Mouse (Mus musculus): ENCODE measurements around the gene Stx7. TPM values are rescaled to one million over a fixed set of nuclear protein-coding genes. Genes with fewer than 3 reads are reported as not detected.

Stx7 gene
- total and polyA plus RNA-seq, 3 experiments, result 36.1 to 37.7 TPM; not detected in 1

- Histone ChIP-seq H3K9me3 (replicated peaks; ENCODE audit: insufficient read depth, low read length) (no peaks in the 10 kb centered on the region), H3K27me3 (ENCODE audit: control insufficient read depth in 1 of 2, insufficient read depth in 2 of 2, low read length in 2 of 2) (peaks cover 2 to 3% of the 10 kb centered on the region in 2 experiments; a peak in 2 of 4 replicates), H3K9ac (ENCODE audit: control insufficient read depth, low read depth, low read length, poor library complexity, severe bottlenecking) (no peak overlapping the region), H3K4me3 (ENCODE audit: control insufficient read depth in 1 of 2, insufficient read depth in 1 of 2, low read depth in 2 of 2, low read length in 2 of 2) (no peak overlapping the region), H3K4me1 (ENCODE audit: control insufficient read depth in 1 of 2, insufficient read depth in 2 of 2, low read length in 2 of 2) (no peaks in the 10 kb centered on the region), H3K27ac (ENCODE audit: control insufficient read depth, low read depth, low read length) (no peak overlapping the region), H3K79me2 (ENCODE audit: control insufficient read depth, insufficient read depth, low read length, poor library complexity) (no peaks in the 10 kb centered on the region), H3K36me3 (ENCODE audit: control insufficient read depth in 1 of 2, insufficient read depth in 2 of 2, low read length in 2 of 2) (no peaks in the 10 kb centered on the region)
- DNase-seq (ENCODE audit: low read depth, low spot score), result no peak
- no peak for TF ChIP-seq SMC3 (IDR thresholded peaks at IDR 0.05; ENCODE audit: low read depth, low read length)
- TF ChIP-seq GATA1 (IDR thresholded peaks at IDR 0.05; ENCODE audit: low read depth, low read length), result no peak
- TF ChIP-seq ZMIZ1 (IDR thresholded peaks at IDR 0.05; ENCODE audit: low read depth, low read length), result no peak
- no peak for TF ChIP-seq NRF1 (IDR thresholded peaks at IDR 0.05; ENCODE audit: insufficient read depth, low read depth, low read length, poor library complexity, severe bottlenecking)
- no peak for TF ChIP-seq UBTF (IDR thresholded peaks at IDR 0.05; ENCODE audit: borderline replicate concordance, insufficient read depth, low read depth, low read length)
Observed at GRCm38 (mm10) chr10:24222911-24223310, 73.8 kb downstream of the Stx7 start.

GRCm38 (mm10) chr10:24223449-24224143 is 74.5 kb downstream of the Stx7 start, which contains the start of gene Moxd1:
TSS of gene Moxd1 (plus strand) at chr10:24223517.
- Histone ChIP-seq H3K9ac (ENCODE audit: control insufficient read depth, low read depth, low read length, poor library complexity, severe bottlenecking) (no peak within 1 kb of the TSS), H3K9me3 (replicated peaks; ENCODE audit: insufficient read depth, low read length) (no peaks in the 10 kb centered on the region), H3K27ac (ENCODE audit: control insufficient read depth, low read depth, low read length) (no peak within 1 kb of the TSS), H3K79me2 (ENCODE audit: control insufficient read depth, insufficient read depth, low read length, poor library complexity) (no peaks in the 10 kb centered on the region), H3K4me3 (ENCODE audit: control insufficient read depth in 1 of 2, insufficient read depth in 1 of 2, low read depth in 2 of 2, low read length in 2 of 2) (no peak within 1 kb of the TSS), H3K36me3 (ENCODE audit: control insufficient read depth in 1 of 2, insufficient read depth in 2 of 2, low read length in 2 of 2) (no peaks in the 10 kb centered on the region), H3K27me3 (ENCODE audit: control insufficient read depth in 1 of 2, insufficient read depth in 2 of 2, low read length in 2 of 2) (peaks cover 2 to 7% of the 10 kb centered on the region in 2 experiments; a peak in 3 of 4 replicates), H3K4me1 (ENCODE audit: control insufficient read depth in 1 of 2, insufficient read depth in 2 of 2, low read length in 2 of 2) (no peaks in the 10 kb centered on the region)
- no peak for DNase-seq (ENCODE audit: low read depth, low spot score)
- TF ChIP-seq CHD2 (IDR thresholded peaks at IDR 0.05; ENCODE audit: low read length) (no peak), MXI1 (IDR thresholded peaks at IDR 0.05; ENCODE audit: low read depth, low read length) (no peak), BHLHE40 (IDR thresholded peaks at IDR 0.05; ENCODE audit: borderline replicate concordance, low read depth, low read length) (no peak), JUND (IDR thresholded peaks at IDR 0.05; ENCODE audit: low read depth, low read length) (no peak)

DNA sequence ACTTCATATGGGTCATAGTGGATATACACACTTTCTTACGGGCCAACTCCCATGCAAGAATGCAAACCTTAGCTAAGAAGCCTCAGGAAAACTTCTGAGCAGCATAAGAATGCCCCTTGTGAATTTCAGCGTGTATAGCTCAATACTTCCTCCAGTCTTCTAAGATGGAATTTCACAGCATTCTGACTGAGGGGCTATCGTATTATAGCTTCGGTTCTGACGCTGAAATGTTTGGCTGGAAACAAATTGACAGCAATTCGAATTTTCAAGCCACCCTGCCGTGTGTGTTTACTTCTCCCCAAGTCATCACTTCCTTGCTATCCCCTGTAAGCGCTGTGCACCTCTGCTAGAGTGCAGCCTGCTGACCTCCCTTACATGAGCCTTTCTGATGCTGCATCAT is 75.5 kb downstream of the Stx7 start:
- Histone ChIP-seq H3K36me3 (ENCODE audit: control insufficient read depth in 1 of 2, insufficient read depth in 2 of 2, low read length in 2 of 2) (no peaks in the 10 kb centered on the region), H3K9me3 (replicated peaks; ENCODE audit: insufficient read depth, low read length) (no peaks in the 10 kb centered on the region), H3K4me3 (ENCODE audit: control insufficient read depth in 1 of 2, insufficient read depth in 1 of 2, low read depth in 2 of 2, low read length in 2 of 2) (no peak overlapping the region), H3K4me1 (ENCODE audit: control insufficient read depth in 1 of 2, insufficient read depth in 2 of 2, low read length in 2 of 2) (no peaks in the 10 kb centered on the region), H3K27me3 (ENCODE audit: control insufficient read depth in 1 of 2, insufficient read depth in 2 of 2, low read length in 2 of 2) (peaks cover 2 to 8% of the 10 kb centered on the region in 2 experiments; a peak in 3 of 4 replicates), H3K9ac (ENCODE audit: control insufficient read depth, low read depth, low read length, poor library complexity, severe bottlenecking) (no peak overlapping the region), H3K27ac (ENCODE audit: control insufficient read depth, low read depth, low read length) (no peak overlapping the region), H3K79me2 (ENCODE audit: control insufficient read depth, insufficient read depth, low read length, poor library complexity) (no peaks in the 10 kb centered on the region)
- no peak for DNase-seq (ENCODE audit: low read depth, low spot score)
- TF ChIP-seq RAD21 (IDR thresholded peaks at IDR 0.05; ENCODE audit: low read depth, low read length) (no peak), POLR2A (IDR thresholded peaks at IDR 0.05; ENCODE audit: control insufficient read depth in 1 of 2, insufficient read depth in 1 of 2, low read depth in 1 of 2, low read length in 2 of 2, poor library complexity in 1 of 2) (no peak), SIN3A (IDR thresholded peaks at IDR 0.05; ENCODE audit: low read length) (no peak), CTCF (IDR thresholded peaks at IDR 0.05 in 2 of 3, conservative IDR thresholded peaks at IDR 0.05 in 1 of 3; ENCODE audit: control insufficient read depth in 1 of 3, insufficient read depth in 1 of 3, low read depth in 2 of 3, low read length in 3 of 3, poor library complexity in 1 of 3, severe bottlenecking in 1 of 3) (no peak), ZKSCAN1 (IDR thresholded peaks at IDR 0.05; ENCODE audit: low read depth, low read length) (no peak), RCOR1 (IDR thresholded peaks at IDR 0.05; ENCODE audit: low read depth, low read length) (no peak), ETS1 (IDR thresholded peaks at IDR 0.05; ENCODE audit: low read depth, low read length) (no peak), POLR2AphosphoS5 (IDR thresholded peaks at IDR 0.05; ENCODE audit: borderline replicate concordance, low read depth, low read length) (no peak), CHD1 (IDR thresholded peaks at IDR 0.05; ENCODE audit: low read depth, low read length) (no peak), E2F4 (IDR thresholded peaks at IDR 0.05; ENCODE audit: borderline replicate concordance, low read depth, low read length) (no peak), GABPA (IDR thresholded peaks at IDR 0.05; ENCODE audit: low read depth, low read length) (no peak), MYC (IDR thresholded peaks at IDR 0.05; ENCODE audit: low read depth, low read length) (no peak), MAZ (IDR thresholded peaks at IDR 0.05; ENCODE audit: low read depth, low read length) (no peak), TCF12 (IDR thresholded peaks at IDR 0.05; ENCODE audit: low read depth, low read length) (no peak), CHD2 (IDR thresholded peaks at IDR 0.05; ENCODE audit: low read length) (no peak), HCFC1 (IDR thresholded peaks at IDR 0.05; ENCODE audit: low read depth, low read length) (no peak), TAL1 (IDR thresholded peaks at IDR 0.05; ENCODE audit: low read length) (no peak)
